Mouse (Mus musculus): ENCODE data around the gene Mfge8.

The Mfge8 gene

DNA sequence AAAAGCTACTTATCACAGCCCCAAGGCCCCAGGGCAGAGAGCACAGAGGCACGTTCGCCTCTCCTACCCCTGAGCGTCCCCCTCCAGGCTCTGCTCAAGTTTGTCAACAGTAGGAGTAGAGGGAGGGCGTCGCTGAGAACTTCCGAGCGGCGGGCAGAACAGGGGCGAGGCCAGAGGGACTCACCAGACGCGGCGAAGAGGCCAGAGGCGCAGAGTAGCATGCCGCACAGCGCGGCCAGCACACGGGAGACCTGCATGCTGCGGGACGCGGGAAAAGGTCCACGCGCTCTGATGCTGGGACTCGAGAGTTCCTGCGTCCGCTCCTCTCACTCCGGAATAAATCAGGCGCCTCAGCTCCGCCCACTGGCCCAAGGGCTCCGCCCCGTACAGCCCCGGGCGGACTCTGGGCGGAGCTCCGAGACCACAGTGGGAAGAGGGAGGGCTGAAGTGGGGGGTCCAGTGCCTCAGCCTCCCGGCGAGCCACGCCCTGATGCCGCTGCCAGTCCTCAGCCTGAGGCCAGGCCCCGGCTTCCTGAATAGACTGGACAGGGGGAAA, at the start of gene Mfge8:
Mfge8 (minus strand) TSS at position 350 of the 556 bp plus-strand sequence.
- peak; percentile 50 for DNase-seq (ENCODE audit: extremely low read depth, low read depth)

- DNase-seq (ENCODE audit: extremely low read depth, low read depth), result no peak
Observed at GRCm38 (mm10) chr7:79194560-79195413, 45.9 kb upstream of the Mfge8 start.

DNA sequence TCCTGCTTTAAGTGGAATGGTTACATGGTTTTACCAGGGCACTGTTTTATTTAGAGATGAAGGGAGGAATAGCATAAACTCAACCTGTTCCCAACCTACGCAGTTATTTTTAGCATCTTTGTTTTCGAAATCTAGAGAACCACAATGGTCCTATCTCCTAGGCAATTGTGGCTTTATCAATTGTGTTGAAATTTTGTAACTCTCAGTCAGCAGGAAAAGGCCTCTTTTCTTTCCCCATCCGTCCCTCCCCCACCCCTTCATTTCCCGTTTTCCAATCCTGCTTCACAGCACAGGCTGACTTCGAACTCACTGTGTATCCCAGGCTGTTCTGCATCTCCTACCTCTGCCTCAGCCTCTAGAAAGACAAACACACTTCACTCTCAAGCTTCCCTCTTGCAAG, 45.1 kb upstream of the Mfge8 start:
- no peak for DNase-seq (ENCODE audit: extremely low read depth, low read depth)

DNA sequence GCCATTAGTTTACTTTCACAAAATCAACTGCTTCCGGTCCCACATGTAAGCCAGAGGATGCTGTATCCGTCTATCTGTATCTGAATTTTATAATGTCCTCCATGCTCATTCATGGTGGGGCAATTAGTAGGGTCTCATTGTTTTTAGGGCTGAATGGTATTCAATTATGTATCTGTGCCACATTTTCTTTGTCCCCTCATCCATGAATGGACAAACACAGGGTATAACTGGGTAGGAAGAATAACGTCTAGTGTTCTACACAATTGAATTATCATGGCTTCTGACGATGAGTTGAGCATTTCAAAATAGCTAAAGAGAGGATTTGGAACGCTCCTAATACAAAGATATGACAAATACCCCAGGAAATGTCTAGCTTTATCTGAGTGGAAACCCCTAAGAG, 42.6 kb upstream of the Mfge8 start:
- no peak for DNase-seq (ENCODE audit: extremely low read depth, low read depth)

GRCm38 (mm10) chr7:79190592-79190991, 41.7 kb upstream of the Mfge8 start:
- DNase-seq (ENCODE audit: extremely low read depth, low read depth), result no peak

- no peak for DNase-seq (ENCODE audit: extremely low read depth, low read depth)
Observed at GRCm38 (mm10) chr7:79189211-79189610, 40.4 kb upstream of the Mfge8 start.

GRCm38 (mm10) chr7:79187591-79187990, 38.7 kb upstream of the Mfge8 start:
- no peak for DNase-seq (ENCODE audit: extremely low read depth, low read depth)

DNA sequence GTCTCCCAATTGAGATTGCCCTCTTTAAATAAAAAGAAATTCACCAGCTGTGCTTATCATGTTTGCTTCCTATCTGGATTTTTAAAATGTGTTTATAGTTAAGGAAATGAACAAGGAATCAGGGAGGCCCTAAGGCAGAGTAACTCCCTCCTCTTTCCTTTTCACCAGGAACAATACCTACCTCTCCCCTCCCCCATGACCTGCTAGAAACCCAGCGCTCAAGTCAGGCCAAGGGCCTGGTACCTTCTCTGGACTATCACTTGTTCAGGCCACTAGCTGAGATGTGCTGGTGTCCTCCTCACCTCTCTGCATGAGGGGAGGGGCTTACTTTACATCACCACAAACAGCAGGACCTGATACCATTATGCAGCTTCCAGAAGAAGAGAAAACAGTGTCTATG, 34.6 kb upstream of the Mfge8 start:
- DNase-seq (ENCODE audit: extremely low read depth, low read depth), result no peak

GRCm38 (mm10) chr7:79173800-79174199, 24.9 kb upstream of the Mfge8 start:
- DNase-seq (ENCODE audit: extremely low read depth, low read depth), result no peak

GRCm38 (mm10) chr7:79171782-79172181, 22.9 kb upstream of the Mfge8 start:
- no peak for DNase-seq (ENCODE audit: extremely low read depth, low read depth)

DNA sequence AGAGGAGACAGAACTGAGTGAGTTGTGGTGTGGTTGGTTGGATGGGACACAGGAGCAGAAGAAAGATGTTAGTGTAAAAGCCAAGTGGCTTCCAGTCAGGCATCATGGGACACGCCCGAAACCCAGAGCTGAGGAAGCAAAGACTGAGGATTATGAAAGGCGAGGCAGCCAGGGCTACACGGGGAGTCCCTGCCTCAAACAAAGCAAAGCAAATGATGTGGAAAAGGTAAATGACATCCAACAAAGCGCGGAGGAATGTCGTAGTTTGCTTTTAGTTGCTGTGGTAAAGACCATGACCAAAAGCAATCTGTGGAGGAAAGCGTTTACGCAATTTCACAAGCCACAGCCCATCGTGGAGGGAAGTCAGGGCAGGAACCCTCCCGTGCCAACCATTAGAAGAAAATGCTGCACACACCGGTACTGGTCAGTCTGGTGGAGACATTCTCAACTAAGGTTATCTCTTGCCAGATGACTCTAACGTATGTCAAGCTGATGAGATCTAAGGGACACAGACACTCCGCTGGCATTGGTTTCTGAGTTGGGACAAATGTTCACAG, 18.2 kb upstream of the Mfge8 start:
- no peak for DNase-seq (ENCODE audit: extremely low read depth, low read depth)

GRCm38 (mm10) chr7:79159406-79159805, 10.5 kb upstream of the Mfge8 start:
- DNase-seq (ENCODE audit: extremely low read depth, low read depth), result no peak

DNA sequence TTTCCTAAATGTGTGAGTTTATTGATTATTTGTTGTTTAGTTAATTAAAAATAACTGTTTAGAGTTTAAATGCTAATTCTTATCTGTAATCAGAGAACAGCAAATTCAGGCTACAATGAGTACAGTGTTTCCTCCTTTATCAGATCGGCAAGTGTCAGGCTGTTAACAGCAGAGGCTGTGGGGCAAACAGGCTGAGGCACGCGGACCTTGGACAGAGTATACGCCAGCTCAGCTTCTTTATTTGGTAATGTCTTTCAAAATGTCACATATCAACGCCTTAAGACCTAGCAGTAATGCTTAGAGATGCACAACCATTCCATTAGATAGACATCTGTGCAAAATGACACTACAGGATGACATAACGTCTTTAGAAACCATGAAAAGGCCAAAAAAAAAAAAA, 662 bp upstream of the Mfge8 start:
- peak; percentile 4 for DNase-seq (ENCODE audit: extremely low read depth, low read depth)

DNA sequence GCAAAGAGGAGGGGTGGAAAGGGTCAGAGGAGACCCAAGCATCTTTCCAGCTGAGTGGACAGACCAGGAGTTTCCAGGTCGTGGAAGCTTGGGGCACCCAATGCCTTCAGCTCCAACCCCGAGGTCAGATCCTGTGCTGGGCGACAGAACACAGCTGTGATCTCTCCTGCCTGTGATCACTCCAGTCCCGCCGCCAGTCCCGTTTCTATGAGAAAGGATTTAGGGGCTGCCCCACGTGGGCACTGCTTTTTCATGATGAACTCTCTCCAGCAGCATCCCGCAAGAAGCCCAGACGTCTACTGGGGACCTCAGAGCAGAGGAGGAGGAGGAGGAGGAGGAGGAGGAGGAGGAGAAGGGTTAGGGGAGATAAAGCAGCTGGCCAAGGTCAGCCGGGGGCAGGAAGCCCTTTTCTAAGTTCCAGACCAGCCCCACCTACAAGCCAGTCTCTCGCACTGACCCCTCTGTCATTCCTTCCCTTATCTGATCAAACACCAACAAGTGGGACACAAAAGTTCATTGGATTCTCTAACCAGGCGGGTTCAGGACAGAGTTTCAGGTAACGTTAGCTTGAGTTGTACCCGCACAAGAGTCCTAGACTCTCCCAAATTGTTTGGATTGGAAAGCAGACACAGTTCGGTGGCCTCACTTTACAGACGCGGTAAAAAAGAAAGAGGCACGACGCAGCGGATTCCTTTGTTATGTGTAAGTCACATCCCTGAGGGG, 768 bp downstream of the Mfge8 start:
- DNase-seq (ENCODE audit: extremely low read depth, low read depth), result peak; percentile 6

DNA sequence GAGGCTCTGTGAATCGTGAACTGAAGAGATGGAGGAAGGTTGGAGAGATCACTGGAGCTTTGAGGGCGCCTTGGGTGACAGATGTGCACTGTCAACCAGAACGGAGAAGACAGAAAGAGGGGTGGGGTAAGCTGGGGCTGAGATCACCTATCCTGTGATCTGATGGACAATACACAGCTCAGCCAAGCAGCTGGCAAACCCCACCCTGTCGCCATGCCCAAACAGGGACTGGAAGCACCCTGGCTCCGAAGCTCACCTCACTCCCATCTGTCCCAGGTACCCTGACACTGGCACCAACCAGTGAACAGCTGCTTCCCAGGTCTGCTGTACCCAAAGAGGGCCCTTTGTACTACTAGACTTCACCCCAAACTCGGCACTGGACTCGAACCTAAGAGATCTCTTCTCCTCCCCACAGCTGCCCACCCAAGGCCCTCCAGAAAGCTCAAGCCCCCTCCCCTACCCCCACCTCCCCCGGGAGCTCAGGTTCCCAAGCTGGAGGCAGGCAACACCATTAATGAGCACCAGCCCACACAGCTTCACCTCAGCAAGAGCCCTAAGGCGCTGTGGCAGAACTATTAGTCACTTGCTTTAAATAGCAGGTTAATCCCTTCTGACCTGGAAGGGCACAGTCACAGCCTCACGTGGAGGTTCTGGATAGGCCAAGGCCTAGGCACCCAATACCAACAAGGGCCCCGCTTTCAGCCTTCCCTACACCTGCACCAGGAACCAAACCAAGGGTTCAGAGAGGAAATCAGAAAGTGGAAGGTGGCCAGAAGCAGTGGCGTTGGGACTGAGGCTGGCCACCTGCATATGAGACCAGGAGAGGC, 1.6 kb downstream of the Mfge8 start:
- DNase-seq (ENCODE audit: extremely low read depth, low read depth), result no peak

DNA sequence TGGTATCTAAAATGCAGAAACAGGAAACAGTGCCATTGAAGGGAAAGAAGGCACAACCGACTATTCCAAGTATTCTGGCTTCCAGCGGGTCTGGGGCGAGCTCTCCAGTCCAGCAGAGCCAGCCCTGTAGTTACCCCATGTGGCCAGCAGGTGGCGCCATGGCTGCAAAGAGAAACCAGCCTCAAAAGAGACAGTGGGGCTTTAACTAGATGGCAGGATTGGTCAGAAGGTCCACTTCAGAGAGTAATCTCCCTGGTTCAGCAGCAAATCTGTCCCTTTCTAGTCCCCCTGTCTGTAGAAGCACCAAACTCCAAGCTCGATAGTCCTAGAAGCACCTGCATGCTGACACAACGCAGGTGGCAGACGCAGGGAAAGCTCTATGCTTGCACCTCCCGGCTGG, 8.0 kb downstream of the Mfge8 start:
- peak; percentile 20 for DNase-seq (ENCODE audit: extremely low read depth, low read depth)

- no peak for DNase-seq (ENCODE audit: extremely low read depth, low read depth)
Observed at GRCm38 (mm10) chr7:79139891-79140591, 8.8 kb downstream of the Mfge8 start.

- no peak for DNase-seq (ENCODE audit: extremely low read depth, low read depth)
Observed at GRCm38 (mm10) chr7:79139328-79139824, 9.5 kb downstream of the Mfge8 start.

DNA sequence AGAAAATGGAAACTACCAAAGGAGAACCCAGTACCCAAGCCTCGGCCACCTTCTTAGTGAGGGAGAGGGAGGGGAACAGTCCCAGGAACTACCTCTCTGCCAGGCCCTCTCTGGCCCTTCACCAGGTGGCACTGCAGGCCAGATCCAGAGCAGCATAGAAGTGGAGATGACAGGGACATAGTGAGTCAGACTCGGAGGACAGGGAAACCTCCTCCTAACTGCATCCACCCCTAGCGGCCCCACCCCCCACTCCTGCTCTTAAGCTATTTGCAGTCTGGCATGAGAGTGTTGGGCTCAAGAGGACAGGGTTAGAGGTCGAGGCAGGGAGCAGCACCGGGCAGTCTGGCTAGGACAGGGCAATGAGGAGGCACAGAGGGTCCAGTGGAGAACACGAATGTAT, 15.5 kb downstream of the Mfge8 start:
- no peak for DNase-seq (ENCODE audit: extremely low read depth, low read depth)

- no peak for DNase-seq (ENCODE audit: extremely low read depth, low read depth)
Observed at GRCm38 (mm10) chr7:79130843-79131444, 17.9 kb downstream of the Mfge8 start, which contains the start of gene Hapln3. TSS of gene Hapln3 (minus strand) at chr7:79131018.
